Mouse (Mus musculus) small intestine, adult 10 weeks (tissue): ENCODE results near the gene Olfr1062. TPM values are rescaled to one million over a fixed set of nuclear protein-coding genes. Genes with fewer than 3 reads are reported as not detected.

Experiments used
- polyA plus RNA-seq: library from polyadenylated mRNA; stranded (reverse); fragments of 350-450 nt; fragmentation: Illumina TruSeq; extraction: RNeasy Lipid Tissue Mini Kit (QIAGEN cat#74804); gene quantifications from one replicate; pipeline ENCODE4 v1.2.3, GENCODE M21; 2014; ENCODE audit warnings: low replicate concordance

Olfr1062 gene
- polyA plus RNA-seq: not detected

DNA sequence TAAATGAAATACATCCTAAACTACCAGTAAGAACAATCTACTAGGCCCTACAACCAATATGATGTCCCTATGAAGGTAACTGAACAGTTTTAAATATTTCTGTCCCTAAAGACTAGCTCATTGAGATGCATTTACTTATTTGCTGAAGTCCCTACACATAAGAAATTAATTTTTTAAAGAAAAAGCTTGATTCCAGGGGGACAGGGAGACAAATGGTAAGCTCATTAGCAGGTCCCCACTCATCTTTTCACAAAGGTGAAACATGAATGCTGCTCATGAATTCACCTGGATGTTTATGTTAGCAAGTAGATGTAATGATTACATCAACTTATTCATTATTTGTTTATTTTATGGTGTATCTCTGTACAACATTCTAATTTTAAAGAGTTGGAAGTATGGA lies at the start of gene Olfr1062:
TSS of gene Olfr1062 (minus strand) at position 101 of the 400 bp plus-strand sequence.

DNA sequence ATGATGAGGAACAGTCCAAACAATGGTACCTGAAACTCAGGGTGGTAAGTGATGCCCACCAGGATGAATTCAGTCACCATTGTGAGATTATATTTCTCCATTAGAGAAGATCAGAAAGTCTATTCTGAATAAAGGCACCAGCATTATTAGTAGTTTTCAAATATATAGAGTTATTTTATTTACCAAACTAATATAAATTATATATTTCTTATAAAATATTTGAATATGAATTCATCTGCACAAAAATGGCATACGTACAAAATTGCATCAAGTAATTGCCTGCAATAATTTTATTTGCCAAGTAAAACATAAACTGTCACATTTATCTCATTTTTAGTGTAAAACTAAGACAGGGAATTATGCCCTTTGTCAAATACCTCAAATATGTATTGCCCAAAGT lies 29.6 kb upstream of the Olfr1062 start, which contains the start of gene Olfr1066:
TSS of gene Olfr1066 (minus strand) at position 101 of the 400 bp plus-strand sequence.

DNA sequence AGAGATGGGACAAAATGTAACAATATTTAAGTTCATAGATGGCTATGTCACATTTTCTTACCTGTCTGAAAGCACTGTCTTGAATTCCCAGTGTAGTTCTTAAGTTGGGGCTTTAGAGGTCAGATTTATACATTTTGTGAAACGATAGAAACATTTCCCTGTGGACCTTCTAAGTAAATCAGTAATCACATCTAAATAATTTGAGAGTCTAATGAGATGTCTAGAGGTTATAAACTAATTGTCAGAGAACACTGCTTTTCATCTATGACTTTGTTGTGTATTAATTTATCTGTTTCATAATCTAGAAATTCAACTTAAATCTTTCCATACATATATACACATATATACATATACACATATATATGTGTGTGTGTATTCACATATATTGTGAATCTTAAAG lies 23.9 kb upstream of the Olfr1062 start, which contains the start of gene Olfr1065:
TSS of gene Olfr1065 (minus strand) at position 101 of the 400 bp plus-strand sequence.

GRCm38 (mm10) chr2:86413950-86414349 lies 12.6 kb downstream of the Olfr1062 start, which contains the start of gene Olfr1061:
Gene Olfr1061 (minus strand): TSS chr2:86414050.

GRCm38 (mm10) chr2:86388461-86388860 lies 38.1 kb downstream of the Olfr1062 start, which contains the start of gene Olfr1058:
Gene Olfr1058 (minus strand): TSS chr2:86388561.

GRCm38 (mm10) chr2:86378293-86378692 lies 48.3 kb downstream of the Olfr1062 start, which contains the start of gene Olfr1057:
Gene Olfr1057 (minus strand): TSS chr2:86378393.

Other genes starting within 250 kb of the Olfr1062 start
- gene Olfr1044, start 248.9 kb downstream of the Olfr1062 start, polyA plus RNA-seq: not detected
- gene Olfr52, start 241.1 kb downstream of the Olfr1062 start, polyA plus RNA-seq: not detected
- not detected for gene Olfr1045, start 223.7 kb downstream of the Olfr1062 start, polyA plus RNA-seq
- not detected for gene Olfr1046, start 207.4 kb downstream of the Olfr1062 start, polyA plus RNA-seq
- not detected for gene Olfr1047, start 195.3 kb downstream of the Olfr1062 start, polyA plus RNA-seq
- gene Olfr1048, start 186.5 kb downstream of the Olfr1062 start, polyA plus RNA-seq: not detected
- not detected for gene Olfr1049, start 168.4 kb downstream of the Olfr1062 start, polyA plus RNA-seq
- gene Olfr1051, start 147.7 kb downstream of the Olfr1062 start, polyA plus RNA-seq: not detected
- not detected for gene Olfr1052, start 134.3 kb downstream of the Olfr1062 start, polyA plus RNA-seq
- not detected for gene Olfr1053, start 111.5 kb downstream of the Olfr1062 start, polyA plus RNA-seq
- not detected for gene Olfr1054, start 91.3 kb downstream of the Olfr1062 start, polyA plus RNA-seq
- gene Olfr1055, start 76.5 kb downstream of the Olfr1062 start, polyA plus RNA-seq: not detected
- gene Olfr1056, start 64.3 kb downstream of the Olfr1062 start, polyA plus RNA-seq: not detected
- gene Olfr1057, start 48.4 kb downstream of the Olfr1062 start, polyA plus RNA-seq: not detected
- not detected for gene Olfr1058, start 38.2 kb downstream of the Olfr1062 start, polyA plus RNA-seq
- gene Olfr1061, start 12.7 kb downstream of the Olfr1062 start, polyA plus RNA-seq: not detected
- not detected for gene Olfr1065, start 23.8 kb upstream of the Olfr1062 start, polyA plus RNA-seq
- not detected for gene Olfr1066, start 29.5 kb upstream of the Olfr1062 start, polyA plus RNA-seq
- not detected for gene Olfr228, start 60.6 kb upstream of the Olfr1062 start, polyA plus RNA-seq
- gene Olfr1076, start 81.7 kb upstream of the Olfr1062 start, polyA plus RNA-seq: not detected
- not detected for gene Olfr1079, start 115.7 kb upstream of the Olfr1062 start, polyA plus RNA-seq
- gene Olfr1080, start 131.5 kb upstream of the Olfr1062 start, polyA plus RNA-seq: not detected
- not detected for gene Olfr1082, start 172.2 kb upstream of the Olfr1062 start, polyA plus RNA-seq
- not detected for gene Olfr1084, start 213.0 kb upstream of the Olfr1062 start, polyA plus RNA-seq
- gene Olfr1085, start 235.3 kb upstream of the Olfr1062 start, polyA plus RNA-seq: not detected